Mouse (Mus musculus) stomach, postnatal 0 days (tissue): ENCODE results near the gene Tmem150c. TPM values are rescaled to one million over a fixed set of nuclear protein-coding genes. Genes with fewer than 3 reads are reported as not detected.

ENCODE experiments used
- ATAC-seq: fragments of 200-750 bp; cut with Nextera tagmentation; 2 replicates; pipeline ENCODE4 v1.8.0; 2017; ENCODE audit not compliant: low FRiP score, low TSS enrichment
- DNase-seq: peaks from one replicate; pipeline ENCODE4 v3.0.0-alpha.2; 2016; ENCODE audit warnings: low spot score
- H3K27ac ChIP-seq: fragments of 300-500 bp; sonication (generic); replicated peaks from 2 replicates; pipeline ENCODE4 v1.5.1; 2014; ENCODE audit warnings: mild to moderate bottlenecking, control low read depth
- H3K27me3 ChIP-seq: fragments of 300-500 bp; sonication (generic); 2 replicates; pipeline ENCODE4 v1.6.1; 2014; ENCODE audit warnings: low read length; ENCODE audit not compliant: control insufficient read depth, insufficient read depth
- H3K36me3 ChIP-seq: fragments of 300-500 bp; sonication (generic); 2 replicates; pipeline ENCODE4 v1.6.1; 2014; ENCODE audit warnings: low read length, mixed read lengths; ENCODE audit not compliant: control insufficient read depth, insufficient read depth
- H3K4me1 ChIP-seq: fragments of 300-500 bp; sonication (generic); replicated peaks from 2 replicates; pipeline ENCODE4 v1.6.1; 2014; ENCODE audit warnings: antibody characterized with exemption; ENCODE audit not compliant: control insufficient read depth, insufficient read depth
- H3K4me2 ChIP-seq: fragments of 300-500 bp; sonication (generic); replicated peaks from 2 replicates; pipeline ENCODE4 v1.6.1; 2014; ENCODE audit warnings: low read depth, mild to moderate bottlenecking, control low read depth, moderate library complexity
- H3K4me3 ChIP-seq: fragments of 300-500 bp; sonication (generic); 2 replicates; pipeline ENCODE4 v1.5.1; 2014; ENCODE audit warnings: low read depth, low read length, control low read depth
- H3K9ac ChIP-seq: fragments of 300-500 bp; sonication (generic); 2 replicates; pipeline ENCODE4 v1.6.1; 2014; ENCODE audit warnings: mild to moderate bottlenecking, low read length, control low read depth, mixed read lengths
- H3K9me3 ChIP-seq: fragments of 300-500 bp; sonication (generic); 2 replicates; pipeline ENCODE4 v1.6.1; 2016; ENCODE audit warnings: low read length; ENCODE audit not compliant: control insufficient read depth
- CTCF ChIP-seq: IDR thresholded peaks from 2 replicates; pipeline ENCODE4 v1.5.1; 2016; ENCODE audit warnings: antibody characterized with exemption, low read depth, mild to moderate bottlenecking, moderate library complexity
- EP300 ChIP-seq: optimal IDR thresholded peaks from 2 replicates; pipeline ENCODE3; 2016; ENCODE audit warnings: antibody characterized with exemption
- WGBS: fragments of 180-500 bp; shearing (Covaris S2); extraction: QIAGEN DNeasy Blood & Tissue Kit; methylation state at CpG from one replicate; pipeline ENCODE4 v1.1.7; 2014; 5-methylcytosine and 5-hydroxymethylcytosine counted together
- polyA plus RNA-seq: library from polyadenylated mRNA; unstranded; fragments of >200 nt; fragmentation: Nextera tagmentation; extraction: Ambion mirVana; gene quantifications from 2 replicates; pipeline ENCODE4 v1.2.1, GENCODE M21; 2015

Gene Tmem150c
- polyA plus RNA-seq, 1 experiment from 2014 or later = 2.4 TPM

DNA sequence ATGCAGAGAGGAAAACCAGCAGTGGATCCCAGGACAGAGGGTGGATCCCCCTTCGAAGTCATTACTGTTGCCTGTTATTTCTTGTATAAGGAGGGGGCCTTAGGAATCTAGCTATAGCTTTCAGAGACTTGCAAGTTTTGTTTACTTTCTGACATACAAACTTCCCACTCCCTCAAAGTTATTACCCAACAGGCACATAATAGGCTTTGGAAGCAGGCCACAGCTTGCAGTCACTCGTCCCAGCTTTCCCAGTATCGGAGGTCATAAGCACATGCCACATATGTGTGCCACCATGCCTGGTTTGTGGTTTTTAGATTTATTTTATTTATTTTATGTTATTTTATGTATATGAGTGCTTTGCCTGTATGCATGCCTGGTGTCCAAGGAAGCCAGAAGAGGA is 3.2 kb upstream of the Tmem150c start:
- no peak overlapping the region for H3K9ac ChIP-seq
- H3K4me3 ChIP-seq = no peak overlapping the region
- DNase-seq = no peak
- no peaks in the 10 kb centered on the region for H3K4me1 ChIP-seq
- no peak overlapping the region for H3K27ac ChIP-seq
- no peak for ATAC-seq
- WGBS = 41% methylated on average over 3 of the region's 3 CpGs
- H3K27me3 ChIP-seq = no peaks in the 10 kb centered on the region
- no peaks in the 10 kb centered on the region for H3K36me3 ChIP-seq
- no peak overlapping the region for H3K4me2 ChIP-seq
- TF ChIP-seq EP300 = no peak
- TF ChIP-seq CTCF = no peak
- no peaks in the 10 kb centered on the region for H3K9me3 ChIP-seq

DNA sequence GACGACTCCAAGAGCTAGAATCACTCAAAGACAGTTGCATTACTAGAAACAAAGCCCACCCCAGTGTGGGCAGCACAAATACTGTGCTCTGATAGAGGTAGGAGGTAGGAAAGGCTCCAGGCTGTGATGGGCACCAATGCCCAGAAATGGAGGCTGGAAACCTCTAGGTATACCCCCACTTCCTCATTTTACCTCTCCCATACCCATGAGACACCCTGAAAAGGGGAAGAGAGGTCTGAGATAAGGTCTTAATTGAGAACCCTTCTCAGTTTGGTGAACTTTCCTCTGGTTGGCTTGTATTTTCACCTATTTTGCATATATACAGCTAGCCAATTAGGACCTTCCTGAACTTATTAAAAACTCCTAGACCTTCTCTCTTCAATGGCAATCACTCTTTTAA is 2.4 kb upstream of the Tmem150c start:
- Histone ChIP-seq H3K27me3 (no peaks in the 10 kb centered on the region), H3K27ac (no peak overlapping the region), H3K4me2 (no peak overlapping the region), H3K36me3 (no peaks in the 10 kb centered on the region), H3K9me3 (no peaks in the 10 kb centered on the region), H3K4me1 (no peaks in the 10 kb centered on the region), H3K9ac (no peak overlapping the region), H3K4me3 (no peak overlapping the region)
- TF ChIP-seq EP300 (no peak), CTCF (no peak)
- DNase-seq = no peak
- ATAC-seq = no peak
- WGBS = 64% methylated on average over 1 of the region's 1 CpGs

DNA sequence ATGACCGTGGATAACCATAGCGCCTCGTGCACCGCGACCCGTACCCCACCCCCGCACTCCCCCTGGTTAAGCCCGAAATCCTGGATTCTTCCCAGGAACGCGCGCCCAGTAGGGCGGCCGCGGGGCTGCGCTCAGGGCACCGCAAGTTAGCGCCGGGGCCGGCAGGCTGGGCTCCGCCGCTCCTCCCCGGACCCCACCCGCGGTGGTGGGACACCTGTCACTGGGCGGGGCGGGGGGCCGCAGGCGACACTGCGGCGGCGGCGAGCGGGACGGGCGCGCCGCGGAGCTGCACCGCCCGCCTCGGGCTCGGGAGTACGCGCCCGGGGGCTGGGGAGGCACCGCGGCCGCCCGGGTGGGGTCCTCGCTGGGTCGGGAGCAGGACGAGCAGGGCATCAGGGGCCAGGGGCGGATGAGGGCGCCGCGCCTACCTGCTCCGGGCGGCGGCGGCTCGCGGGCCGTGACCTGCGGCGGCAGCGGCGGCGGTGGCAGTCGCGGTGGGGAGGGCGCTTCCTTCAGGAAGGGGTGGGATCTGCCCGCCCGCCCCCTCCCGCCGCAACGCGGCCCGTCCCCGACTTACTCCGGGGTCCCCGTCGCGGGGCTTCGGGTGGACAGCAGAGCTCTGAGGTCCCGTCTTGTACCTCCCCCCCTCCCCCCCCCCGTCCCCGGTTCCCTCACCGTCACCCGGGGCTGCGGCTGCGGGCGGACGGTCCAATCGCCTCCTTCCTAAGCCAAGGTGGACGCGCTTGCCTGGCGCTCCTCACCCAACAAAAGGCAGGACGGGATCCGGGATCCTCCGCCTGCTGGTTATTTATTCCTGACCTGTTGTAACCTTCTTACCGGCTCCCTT is 594 bp downstream of the Tmem150c start:
- Histone ChIP-seq H3K9ac (peak overlapping the region; percentile 70), H3K27me3 (no peaks in the 10 kb centered on the region), H3K4me1 (no peaks in the 10 kb centered on the region), H3K4me2 (peak overlapping the region; percentile 100), H3K27ac (no peak overlapping the region), H3K9me3 (no peaks in the 10 kb centered on the region), H3K4me3 (peak overlapping the region; percentile 81), H3K36me3 (no peaks in the 10 kb centered on the region)
- TF ChIP-seq CTCF (peak; percentile 22; the same call in 1 of the 2 replicates), EP300 (no peak)
- peak; percentile 52 for DNase-seq
- peak; percentile 61 for ATAC-seq
- WGBS = under 1% methylated on average over 77 of the region's 101 CpGs

DNA sequence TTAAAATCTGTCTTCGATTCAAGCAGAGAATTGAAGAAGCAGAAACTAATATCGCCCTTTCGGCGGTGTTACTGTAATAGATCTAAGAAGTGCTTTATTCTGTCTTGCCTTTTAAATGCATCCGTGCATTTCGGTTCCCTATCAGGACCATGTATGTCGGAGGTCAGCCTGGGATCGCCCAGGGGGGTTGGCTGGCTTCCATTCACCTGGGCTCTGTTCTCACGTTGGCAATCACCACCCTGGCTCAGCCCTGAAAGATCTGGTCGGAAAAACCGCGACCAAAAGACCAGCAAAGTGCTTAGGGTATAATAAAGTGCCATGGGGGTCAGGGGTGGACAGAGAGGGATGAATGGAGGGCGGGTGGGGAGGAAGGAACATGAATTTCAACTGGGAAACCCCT is 1.3 kb downstream of the Tmem150c start:
- no peak overlapping the region for H3K27ac ChIP-seq
- TF ChIP-seq EP300 (no peak), CTCF (no peak)
- H3K9me3 ChIP-seq = no peaks in the 10 kb centered on the region
- 24% methylated on average over 13 of the region's 13 CpGs for WGBS
- ATAC-seq = no peak
- H3K36me3 ChIP-seq = no peaks in the 10 kb centered on the region
- H3K4me2 ChIP-seq = peak overlapping the region; percentile 100
- no peaks in the 10 kb centered on the region for H3K4me1 ChIP-seq
- H3K4me3 ChIP-seq = peak overlapping the region; percentile 81
- DNase-seq = no peak
- H3K27me3 ChIP-seq = no peaks in the 10 kb centered on the region
- H3K9ac ChIP-seq = no peak overlapping the region; the same call in 1 of the 2 replicates

DNA sequence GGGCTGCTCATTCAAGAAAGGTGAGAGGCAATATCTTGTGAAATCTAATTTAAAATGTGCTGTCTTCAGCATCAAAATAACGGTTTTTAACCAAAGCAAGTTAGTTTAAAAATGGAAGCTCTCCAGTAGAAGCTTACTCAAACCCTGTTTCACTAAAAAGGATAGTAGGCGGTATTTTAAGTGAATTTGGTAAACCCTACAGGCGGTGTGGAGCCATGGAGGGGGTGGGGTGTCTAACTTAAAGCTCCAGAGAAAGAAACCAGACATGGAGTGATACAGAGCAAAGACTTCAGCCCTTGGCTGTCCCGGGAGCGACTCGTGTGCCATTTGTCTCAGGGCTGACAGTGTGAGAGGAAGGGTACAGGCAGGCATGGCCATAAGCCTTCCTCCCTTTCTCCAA is 4.0 kb downstream of the Tmem150c start:
- no peak for ATAC-seq
- no peak for TF ChIP-seq EP300
- TF ChIP-seq CTCF = no peak
- H3K36me3 ChIP-seq = no peaks in the 10 kb centered on the region
- no peaks in the 10 kb centered on the region for H3K4me1 ChIP-seq
- no peak overlapping the region for H3K4me2 ChIP-seq
- no peak overlapping the region for H3K4me3 ChIP-seq
- H3K27ac ChIP-seq = no peak overlapping the region
- WGBS = 65% methylated on average over 6 of the region's 6 CpGs
- H3K9ac ChIP-seq = no peak overlapping the region
- H3K9me3 ChIP-seq = no peaks in the 10 kb centered on the region
- no peak for DNase-seq
- H3K27me3 ChIP-seq = no peaks in the 10 kb centered on the region

- Histone ChIP-seq H3K9ac (no peak overlapping the region), H3K4me3 (no peak overlapping the region), H3K27me3 (no peaks in the 10 kb centered on the region), H3K27ac (no peak overlapping the region), H3K9me3 (no peaks in the 10 kb centered on the region), H3K36me3 (no peaks in the 10 kb centered on the region), H3K4me2 (no peak overlapping the region), H3K4me1 (no peaks in the 10 kb centered on the region)
- DNase-seq (no peak), ATAC-seq (no peak)
- TF ChIP-seq EP300 = no peak
- TF ChIP-seq CTCF = no peak
- 59% methylated on average over 3 of the region's 3 CpGs for WGBS
Measured at GRCm38 (mm10) chr5:100149967-100150366, 9.6 kb downstream of the Tmem150c start.
